Mouse (Mus musculus): ENCODE measurements around the gene Cbfb.

GRCm38 (mm10) chr8:105261326-105261980 is 91.0 kb downstream of the Cbfb start:
- TF ChIP-seq CTCF (IDR thresholded peaks at IDR 0.05; ENCODE audit: control insufficient read depth, insufficient read depth, low read length), result no peak
- no peak for TF ChIP-seq POLR2A (IDR thresholded peaks at IDR 0.05; ENCODE audit: borderline replicate concordance, control insufficient read depth, low read depth, low read length)

Measured in bone marrow, adult 2 months (tissue).